17 mouse cellular contexts compared by ENCODE assay signal in genomic region chr6:94657204-94658135, GRCm38 (mm10). TPM values are rescaled to one million over a fixed set of nuclear protein-coding genes. Genes with fewer than 3 reads are reported as not detected.
DNase-seq lines count a peak whose midpoint lies in the region; ATAC-seq lines count a peak whose summit lies in the region.
"Had no signal": no experiment of that assay in that cellular context is flagged by ENCODE, and none has a peak within 500 bp of the region (broad histone marks: within the 10 kb centered on the region; RNA-seq: fewer than 3 reads in every experiment).

No protein-coding gene starts in this region.

- WGBS in forebrain, embryonic 12.5 days, result 85% methylated on average over 12 of the region's 12 CpGs
- whole genome bisulfite sequencing in forebrain, embryonic 15.5 days, result 81% methylated on average over 12 of the region's 12 CpGs
- WGBS in heart, embryonic 15.5 days, result 53% methylated on average over 12 of the region's 12 CpGs
- WGBS in heart, embryonic 12.5 days, result 56% methylated on average over 12 of the region's 12 CpGs
- WGBS in limb, embryonic 12.5 days, result 53% methylated on average over 12 of the region's 12 CpGs

- H3K27me3 ChIP-seq in forebrain, embryonic 12.5 days, result no peaks in the 10 kb centered on the region
- no peaks in the 10 kb centered on the region for H3K27me3 ChIP-seq in forebrain, embryonic 15.5 days
- H3K27me3 ChIP-seq in heart, embryonic 15.5 days, result no peaks in the 10 kb centered on the region
- H3K27me3 ChIP-seq in heart, embryonic 12.5 days (replicated peaks), result no peaks in the 10 kb centered on the region
- no peaks in the 10 kb centered on the region; the same call in 1 of the 2 replicates for H3K27me3 ChIP-seq in limb, embryonic 12.5 days
- H3K27me3 ChIP-seq: Patski had no signal

- H3K4me2 ChIP-seq in forebrain, embryonic 12.5 days, result no peak overlapping the region
- no peak overlapping the region for H3K4me2 ChIP-seq in forebrain, embryonic 15.5 days (replicated peaks)
- peak overlapping the region; percentile 12; the same call in 1 of the 2 replicates for H3K4me2 ChIP-seq in heart, embryonic 15.5 days
- H3K4me2 ChIP-seq in heart, embryonic 12.5 days, result no peak overlapping the region
- H3K4me2 ChIP-seq in limb, embryonic 12.5 days, result peak overlapping the region; percentile 7; the same call in 1 of the 2 replicates
- H3K4me2 ChIP-seq: midbrain, embryonic 11.5 days had no signal

- peak; percentile 49 for DNase-seq in 3T3-L1 (ENCODE audit: low read depth, low spot score)
- no peak for DNase-seq in spleen, postnatal 14 days (ENCODE audit: low spot score in 2 of 2)
- DNase-seq in lung, postnatal 25 days (ENCODE audit: low spot score), result no peak
- DNase-seq: cerebellum, postnatal 36 days; kidney, postnatal 4 days; layer of hippocampus, postnatal 36 days; left cerebral cortex, postnatal 4 days; lung, adult 18-20 months; lung, postnatal 4 days had no signal

- 0 out of 2 replicates have a peak overlapping the region, but pooled peaks have one; percentile 31 for H3K27ac ChIP-seq in forebrain, embryonic 12.5 days
- no peak overlapping the region for H3K27ac ChIP-seq in forebrain, embryonic 15.5 days (replicated peaks)
- H3K27ac ChIP-seq in heart, embryonic 15.5 days, result peak overlapping the region; percentile 39
- H3K27ac ChIP-seq in heart, embryonic 12.5 days (ENCODE audit: poor library complexity, severe bottlenecking), result no peak overlapping the region
- peak overlapping the region; percentile 51; the same call in 1 of the 2 replicates for H3K27ac ChIP-seq in limb, embryonic 12.5 days
- H3K27ac ChIP-seq: forebrain, embryonic 10.5 days had no signal

- H3K9ac ChIP-seq in forebrain, embryonic 12.5 days, result no peak overlapping the region
- no peak overlapping the region for H3K9ac ChIP-seq in forebrain, embryonic 15.5 days (replicated peaks)
- H3K9ac ChIP-seq in heart, embryonic 15.5 days, result no peak overlapping the region
- no peak overlapping the region for H3K9ac ChIP-seq in heart, embryonic 12.5 days
- H3K9ac ChIP-seq in limb, embryonic 12.5 days (replicated peaks), result no peak overlapping the region; the same call in 1 of the 2 replicates

- H3K4me1 ChIP-seq in forebrain, embryonic 12.5 days, result peaks cover 49% of the 10 kb centered on the region
- H3K4me1 ChIP-seq in forebrain, embryonic 15.5 days, result peaks cover 24% of the 10 kb centered on the region
- H3K4me1 ChIP-seq in heart, embryonic 15.5 days (replicated peaks), result peaks cover 41% of the 10 kb centered on the region
- peaks cover 52% of the 10 kb centered on the region for H3K4me1 ChIP-seq in heart, embryonic 12.5 days (replicated peaks)
- peaks cover 64% of the 10 kb centered on the region for H3K4me1 ChIP-seq in limb, embryonic 12.5 days (replicated peaks)

- no peak for ATAC-seq in forebrain, embryonic 12.5 days (ENCODE audit: low FRiP score)
- ATAC-seq in forebrain, embryonic 15.5 days (replicated peaks), result no peak
- no peak for ATAC-seq in heart, embryonic 15.5 days (replicated peaks; ENCODE audit: insufficient number of reproducible peaks, insufficient read depth, low FRiP score, low read depth)
- no peak for ATAC-seq in heart, embryonic 12.5 days (ENCODE audit: insufficient number of reproducible peaks, low FRiP score)
- ATAC-seq in limb, embryonic 12.5 days (ENCODE audit: insufficient number of reproducible peaks, insufficient read depth, low FRiP score, low TSS enrichment, low read depth), result no peak

- peaks cover 15% of the 10 kb centered on the region for H3K36me3 ChIP-seq in forebrain, embryonic 12.5 days (replicated peaks)
- no peaks in the 10 kb centered on the region for H3K36me3 ChIP-seq in forebrain, embryonic 15.5 days
- 0 out of 2 replicates have a peak, but pooled peaks cover 4% of the 10 kb centered on the region for H3K36me3 ChIP-seq in heart, embryonic 15.5 days
- H3K36me3 ChIP-seq in heart, embryonic 12.5 days, result no peaks in the 10 kb centered on the region
- H3K36me3 ChIP-seq in limb, embryonic 12.5 days, result peaks cover 39% of the 10 kb centered on the region

- no peak overlapping the region for H3K4me3 ChIP-seq in forebrain, embryonic 12.5 days (replicated peaks)
- no peak overlapping the region for H3K4me3 ChIP-seq in forebrain, embryonic 15.5 days
- H3K4me3 ChIP-seq in heart, embryonic 15.5 days, result no peak overlapping the region
- no peak overlapping the region for H3K4me3 ChIP-seq in heart, embryonic 12.5 days
- H3K4me3 ChIP-seq in limb, embryonic 12.5 days (replicated peaks), result no peak overlapping the region
- H3K4me3 ChIP-seq: forebrain, embryonic 10.5 days had no signal

- H3K9me3 ChIP-seq in forebrain, embryonic 12.5 days, result no peaks in the 10 kb centered on the region
- H3K9me3 ChIP-seq in forebrain, embryonic 15.5 days, result no peaks in the 10 kb centered on the region
- no peaks in the 10 kb centered on the region for H3K9me3 ChIP-seq in heart, embryonic 15.5 days (replicated peaks)
- H3K9me3 ChIP-seq in heart, embryonic 12.5 days (replicated peaks), result no peaks in the 10 kb centered on the region
- H3K9me3 ChIP-seq in limb, embryonic 12.5 days, result no peaks in the 10 kb centered on the region
- H3K9me3 ChIP-seq: forebrain, embryonic 10.5 days had no signal

RNA-seq across cellular contexts. Expression of gene Lrig1, which starts 42.5 kb away (rescaled TPM):
- 16.6 and 17.7 TPM in 2 replicates for polyA plus RNA-seq in forebrain, embryonic 12.5 days (2016; fragmentation: Nextera tagmentation; extraction: Ambion mirVana)
- 7.4 and 9.8 TPM in 2 replicates for polyA plus RNA-seq in forebrain, embryonic 15.5 days (2015; fragmentation: Nextera tagmentation; extraction: Ambion mirVana)
- polyA plus RNA-seq in heart, embryonic 15.5 days (2015; fragmentation: Nextera tagmentation; extraction: Ambion mirVana), result 8.0 and 12.6 TPM in 2 replicates
- polyA plus RNA-seq in heart, embryonic 12.5 days (2016; fragmentation: Nextera tagmentation; extraction: Ambion mirVana), result 14.6 and 16.5 TPM in 2 replicates
- 20.5 and 25.0 TPM in 2 replicates for polyA plus RNA-seq in limb, embryonic 12.5 days (2016; fragmentation: Nextera tagmentation; extraction: Ambion mirVana)

Comparison
In these comparisons a context has a peak if more than half of its experiments do, and no peak if none do; other contexts are left out.
1. H3K27ac ChIP-seq: peak in forebrain, embryonic 12.5 days (single experiment), heart, embryonic 15.5 days (single experiment) and limb, embryonic 12.5 days (single experiment); none in forebrain, embryonic 15.5 days (single experiment) and heart, embryonic 12.5 days (single experiment).
2. H3K4me2 ChIP-seq: peak in heart, embryonic 15.5 days (single experiment) and limb, embryonic 12.5 days (single experiment); none in forebrain, embryonic 12.5 days (single experiment), forebrain, embryonic 15.5 days (single experiment) and heart, embryonic 12.5 days (single experiment).